Mouse (Mus musculus) frontal cortex, postnatal 36 days (tissue): Measurements from ENCODE around the gene Pimreg.

Experiments
- DNase-seq, 2 experiments: peaks; one replicate each; pipeline ENCODE4 v3.0.0; 2022; ENCODE audit warnings: low spot score in 2 of 2

Pimreg gene

GRCm38 (mm10) chr11:72029143-72029542 is 12.7 kb upstream of the Pimreg start:
- no peak for DNase-seq

DNA sequence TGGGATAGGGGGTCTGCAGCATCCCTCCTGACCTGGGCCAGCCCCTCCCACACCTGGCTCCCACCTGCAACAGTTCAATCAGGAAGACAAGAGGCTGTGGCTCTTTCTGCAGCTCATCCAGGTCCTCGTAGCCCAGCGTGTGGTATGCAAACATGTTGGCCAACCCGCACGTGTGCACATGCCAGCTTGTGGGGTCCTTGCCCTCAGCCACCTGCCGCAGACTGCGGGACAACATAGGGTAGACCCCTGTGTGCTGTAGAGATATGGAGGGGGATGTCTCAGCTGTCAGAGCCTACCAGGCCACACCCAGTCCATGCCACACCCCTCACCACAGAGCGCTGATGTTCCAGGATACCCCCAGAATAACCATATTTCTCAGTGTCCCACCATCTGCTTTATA is 10.5 kb upstream of the Pimreg start:
- DNase-seq, result no peak

GRCm38 (mm10) chr11:72032091-72032490 is 9.7 kb upstream of the Pimreg start:
- no peak for DNase-seq

GRCm38 (mm10) chr11:72032589-72032988 is 9.2 kb upstream of the Pimreg start:
- no peak for DNase-seq

GRCm38 (mm10) chr11:72037409-72037808 is 4.4 kb upstream of the Pimreg start, which contains the start of gene Aipl1:
Gene Aipl1, minus strand, starts transcription at chr11:72037509.
- DNase-seq, result no peak

DNA sequence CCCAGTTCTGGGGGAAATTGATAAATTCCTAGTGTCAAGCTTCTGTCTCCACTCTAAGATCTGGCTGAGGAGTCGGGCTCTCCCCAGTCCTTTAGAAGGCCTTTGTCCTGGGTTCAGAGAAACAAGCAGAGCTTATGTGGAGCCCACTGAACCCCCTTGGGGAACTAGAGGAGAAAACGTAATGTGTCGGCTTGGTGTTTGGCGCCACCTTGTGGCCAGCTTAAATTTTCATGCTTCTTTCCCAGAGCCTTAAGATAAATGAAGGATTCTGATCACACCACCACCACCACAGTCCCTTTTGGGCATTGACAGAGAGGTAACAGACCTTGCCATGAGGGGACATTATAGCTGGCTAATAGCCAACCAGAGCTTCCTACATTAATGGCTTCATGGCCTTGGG is 3.8 kb upstream of the Pimreg start:
- DNase-seq, result peak; percentile 82 to 86

DNA sequence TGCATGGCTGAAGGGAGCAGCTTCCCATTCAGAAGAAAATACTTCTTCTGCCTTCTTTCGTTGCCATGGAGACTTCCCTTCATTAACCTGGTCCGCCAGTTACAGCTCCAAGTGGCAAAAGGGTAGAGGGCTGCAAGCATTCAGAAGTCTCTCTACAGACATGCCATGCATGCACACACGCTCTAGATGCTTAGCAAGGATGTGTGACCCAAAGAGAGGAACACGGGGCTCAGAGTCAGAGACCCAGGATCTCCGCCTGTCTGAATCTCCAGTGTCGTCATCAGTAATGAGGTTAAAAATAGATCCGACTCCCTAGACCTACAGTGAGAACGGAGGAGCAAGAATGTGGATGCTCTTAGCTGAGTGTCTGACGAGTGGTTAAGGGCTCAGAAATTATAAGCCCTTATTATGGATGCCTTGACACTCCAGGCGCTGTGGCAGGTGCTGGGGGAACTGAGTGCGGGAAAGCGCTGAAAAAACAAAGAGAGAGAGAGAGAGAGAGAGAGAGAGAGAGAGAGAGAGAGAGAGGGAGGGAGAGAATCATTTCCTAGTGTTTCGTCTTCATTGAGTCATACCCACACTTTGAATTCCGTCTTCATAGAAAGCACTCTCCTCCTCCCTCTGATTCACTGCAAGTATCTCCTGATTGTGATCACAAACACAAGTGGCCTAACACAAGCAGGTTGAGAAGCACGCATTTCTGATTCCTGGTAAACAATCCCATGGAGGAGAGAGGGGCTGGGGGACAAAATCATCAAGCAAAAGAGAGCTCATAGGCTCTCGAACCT is 2.0 kb upstream of the Pimreg start:
- DNase-seq, result peak; percentile 51 to 53

DNA sequence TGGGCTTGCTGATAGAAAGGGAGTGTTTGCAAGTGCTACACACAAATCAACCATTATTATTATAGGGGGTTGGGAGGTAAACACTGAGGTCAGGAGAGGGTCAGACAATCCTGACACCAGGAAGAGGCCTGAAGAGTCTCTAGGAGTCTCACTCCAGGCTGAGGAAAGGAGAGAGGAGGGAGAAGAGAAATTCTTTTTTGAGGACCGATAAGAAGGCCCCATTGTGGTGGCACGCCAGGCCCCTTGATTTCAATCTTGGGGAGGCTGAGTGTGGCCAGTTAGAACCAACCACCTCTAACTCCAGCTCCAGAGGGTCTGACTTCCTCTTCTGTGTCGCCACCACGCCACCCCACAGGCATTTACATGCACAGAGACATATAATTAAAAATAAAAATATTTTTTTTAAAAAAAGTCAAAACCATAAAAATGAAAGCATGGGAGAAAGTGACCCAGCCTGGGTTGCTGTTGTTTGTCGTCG is 503 bp upstream of the Pimreg start:
- DNase-seq, result no peak

DNA sequence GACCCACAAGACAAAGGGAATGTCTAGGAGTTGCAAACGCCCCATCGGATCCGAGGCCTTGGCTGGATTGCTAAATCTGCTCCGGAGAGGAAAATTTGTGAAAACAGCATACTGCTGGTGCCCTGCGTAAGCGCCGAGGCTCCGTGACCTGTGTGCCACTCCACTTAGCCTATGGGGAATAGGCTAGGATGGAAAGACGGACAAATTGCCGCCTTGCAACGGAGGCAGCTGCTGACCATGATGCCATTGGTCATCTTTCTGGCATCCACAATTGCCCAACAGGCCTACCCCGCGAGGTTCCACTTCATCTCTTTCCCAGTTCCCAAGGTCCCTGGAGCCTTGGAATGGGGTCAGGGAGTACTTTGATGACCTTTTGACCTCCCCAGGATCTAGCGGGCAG is 799 bp downstream of the Pimreg start:
- DNase-seq, result no peak

DNA sequence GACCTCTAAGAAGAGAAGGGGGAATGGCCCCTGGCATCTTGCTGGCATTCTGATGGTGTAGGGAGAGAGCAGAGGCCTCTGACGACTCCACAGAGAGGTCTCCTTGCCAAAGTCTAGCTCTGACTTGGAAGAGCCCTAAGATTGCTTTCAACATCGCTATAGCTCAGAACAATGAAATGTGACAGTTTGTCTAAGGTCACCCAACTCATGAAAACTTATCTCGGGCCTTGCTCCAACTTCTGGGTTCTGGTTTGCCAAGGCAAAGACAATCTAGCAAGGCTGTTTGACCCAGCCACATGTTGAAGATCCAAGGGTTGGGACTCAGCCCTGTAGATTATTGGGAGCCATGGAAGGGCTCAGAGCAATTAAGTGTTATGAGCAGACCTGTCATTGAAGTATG is 2.4 kb downstream of the Pimreg start:
- DNase-seq, result no peak

- DNase-seq, result no peak
Measured at GRCm38 (mm10) chr11:72048730-72049129, 6.9 kb downstream of the Pimreg start.

DNA sequence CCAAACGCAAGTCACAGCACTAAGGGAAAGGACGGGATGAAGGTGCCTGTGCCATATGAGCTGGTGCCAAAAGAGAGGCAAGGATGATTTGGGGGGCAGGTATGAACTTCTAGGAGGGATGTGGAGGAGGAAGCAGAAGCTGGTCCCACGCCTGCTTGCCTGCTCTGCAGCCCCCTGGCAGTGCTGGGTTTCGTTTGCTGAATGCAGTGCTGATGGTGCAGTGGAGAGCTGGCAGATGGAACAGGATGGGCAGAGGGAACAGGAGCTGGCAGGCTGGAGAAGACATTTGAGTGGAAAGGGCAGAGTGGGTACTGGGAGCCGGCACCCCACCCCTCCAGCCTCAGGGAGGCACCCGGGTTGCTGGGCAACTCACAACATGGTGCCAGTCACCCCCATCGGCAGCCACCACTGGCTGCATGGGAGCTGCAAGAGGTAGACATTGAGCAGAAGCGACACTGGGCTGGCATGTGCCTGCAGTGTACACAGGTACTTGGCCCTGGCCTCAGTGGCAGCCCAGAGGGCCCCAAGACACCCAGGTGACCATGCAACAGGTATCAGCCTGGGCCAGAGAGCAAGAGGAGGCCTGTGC is 7.4 kb downstream of the Pimreg start:
- no peak for DNase-seq

- no peak for DNase-seq
Measured at GRCm38 (mm10) chr11:72050168-72050894, 8.5 kb downstream of the Pimreg start.

GRCm38 (mm10) chr11:72050895-72051858 is 9.3 kb downstream of the Pimreg start:
- DNase-seq, result peak; percentile 63

DNA sequence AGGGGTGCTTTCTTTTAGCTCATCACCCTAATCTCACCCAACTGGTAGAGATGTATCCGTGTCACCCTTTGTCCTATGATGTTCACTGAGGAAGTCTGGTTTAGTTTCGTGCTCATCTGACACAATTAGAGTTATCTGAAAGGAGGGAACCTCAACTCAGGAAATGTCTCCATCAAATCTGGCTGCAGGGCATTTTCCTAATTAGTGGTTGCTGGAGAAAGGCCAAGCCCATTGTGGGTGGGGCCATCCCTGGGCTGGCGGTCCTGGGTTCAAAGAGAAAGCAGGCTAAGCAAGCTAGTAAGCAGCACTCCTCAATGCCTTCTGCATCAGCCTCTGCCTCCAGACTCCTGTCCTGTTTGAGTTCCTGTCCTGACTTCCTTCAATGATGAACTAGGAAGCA is 10.4 kb downstream of the Pimreg start:
- no peak for DNase-seq

GRCm38 (mm10) chr11:72052636-72053035 is 10.8 kb downstream of the Pimreg start:
- DNase-seq, result peak; percentile 69 to 88

DNA sequence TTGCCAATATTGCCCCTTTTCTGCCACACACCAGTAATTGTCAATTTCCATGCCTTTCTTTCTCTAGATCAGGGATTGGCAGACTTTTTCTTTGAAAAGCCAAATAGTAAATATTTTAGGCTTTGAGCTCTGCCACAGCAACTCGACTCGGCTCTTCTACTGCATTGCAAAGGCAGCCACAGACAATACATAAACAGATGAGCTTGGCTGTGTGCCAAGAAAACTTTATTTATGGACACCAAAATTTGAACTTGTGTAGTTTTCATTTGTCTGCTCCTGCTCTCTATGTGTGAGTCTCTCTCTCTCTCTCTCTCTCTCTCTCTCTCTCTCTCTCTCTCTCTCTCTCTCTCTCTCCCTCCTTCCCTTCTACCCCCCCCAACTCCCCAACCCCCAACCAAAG is 13.3 kb downstream of the Pimreg start:
- no peak for DNase-seq

- no peak for DNase-seq
Measured at GRCm38 (mm10) chr11:72057166-72057565, 15.3 kb downstream of the Pimreg start.

DNA sequence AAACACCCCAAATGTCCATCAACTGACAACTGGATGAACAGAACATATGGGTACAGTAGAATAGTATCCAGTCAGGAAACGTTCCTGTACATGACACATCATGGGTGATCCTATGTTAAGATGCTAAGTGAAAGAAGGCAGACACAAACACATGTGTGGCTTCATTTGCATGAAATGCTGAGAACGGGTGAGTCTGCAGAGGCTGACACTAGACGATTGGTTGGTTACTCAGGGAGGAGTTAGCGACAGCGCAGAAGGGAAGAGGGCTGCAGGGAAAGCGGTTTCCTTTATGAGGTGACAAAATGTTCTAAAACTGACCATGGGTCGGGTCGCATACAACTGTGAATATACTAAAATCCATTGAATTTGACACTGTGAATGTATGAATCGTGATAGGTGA is 18.6 kb downstream of the Pimreg start:
- DNase-seq, result no peak

- no peak for DNase-seq
Measured at GRCm38 (mm10) chr11:72061093-72061620, 19.3 kb downstream of the Pimreg start.

- no peak for DNase-seq
Measured at GRCm38 (mm10) chr11:72064414-72064813, 22.6 kb downstream of the Pimreg start.
